Mouse (Mus musculus): ENCODE results near the gene Cemip.

Gene Cemip

DNA sequence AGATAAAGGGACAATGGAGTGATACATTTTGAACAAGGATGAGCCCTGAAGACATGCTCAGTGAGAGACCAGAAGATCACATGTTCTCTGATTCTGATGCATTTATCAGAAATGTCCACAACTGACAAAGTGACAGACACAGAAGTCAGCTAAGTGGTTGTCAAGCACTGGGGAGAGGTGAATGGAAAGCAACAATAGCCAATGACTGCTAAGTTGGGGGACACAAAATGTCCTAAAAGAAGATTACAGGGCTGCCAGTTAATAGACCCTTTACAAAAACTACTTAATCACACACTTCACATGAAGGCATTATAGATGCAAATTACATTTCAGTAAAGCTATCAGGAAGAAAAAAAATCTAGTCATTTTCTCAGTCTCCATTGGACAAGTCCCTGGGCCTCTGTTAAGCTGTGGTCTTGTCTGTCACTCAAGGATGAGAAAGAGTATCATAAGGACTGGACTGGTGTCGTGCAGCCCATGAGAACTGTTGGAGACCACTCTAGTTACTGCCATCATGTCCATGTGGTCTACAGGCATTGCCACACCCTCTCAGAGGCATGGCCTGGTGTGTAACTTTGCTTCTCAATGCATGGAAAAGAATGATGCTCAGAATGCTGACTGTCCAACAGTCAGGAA lies 59.2 kb downstream of the Cemip start:
- no peak for DNase-seq

DNA sequence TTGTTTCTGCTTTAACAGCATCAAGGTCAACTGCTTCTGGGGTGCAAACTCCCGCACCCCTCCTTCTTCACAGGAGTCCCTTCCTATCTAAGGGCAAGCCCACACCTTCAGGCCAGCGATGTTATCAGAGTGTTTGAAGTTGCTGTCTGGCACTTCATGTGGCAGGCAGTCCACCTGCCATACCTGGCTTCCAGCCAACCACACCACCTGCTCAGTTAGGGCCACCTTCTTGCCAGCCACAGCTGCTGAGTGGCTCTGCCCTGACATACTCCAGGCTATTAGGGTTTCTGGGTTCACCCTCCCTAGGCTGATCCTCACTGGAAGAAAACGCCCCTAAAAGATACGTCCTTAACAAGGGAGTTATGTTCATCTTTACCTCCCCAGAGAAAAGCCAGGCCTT lies 60.2 kb downstream of the Cemip start:
- no peak for DNase-seq

GRCm38 (mm10) chr7:84023466-84023865 lies 62.8 kb downstream of the Cemip start:
- DNase-seq = no peak

DNA sequence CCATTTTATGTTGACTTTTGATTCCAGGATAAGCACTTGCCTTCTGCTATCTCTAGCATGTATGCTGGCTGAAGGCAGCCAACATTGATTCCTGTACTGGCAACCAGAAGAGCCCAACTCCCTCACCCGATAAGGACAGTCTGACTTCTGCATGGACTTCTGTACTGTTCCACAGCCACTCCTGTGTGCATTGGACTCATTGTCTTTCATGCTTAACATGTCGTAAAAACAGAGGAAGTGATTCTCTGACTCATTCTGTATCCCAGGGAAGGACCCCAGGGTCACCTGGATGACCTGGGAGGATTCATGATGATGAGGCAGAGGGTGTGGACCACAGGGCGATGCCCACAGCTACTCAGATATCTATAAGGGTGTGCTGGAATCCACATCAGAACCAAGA lies 63.8 kb downstream of the Cemip start:
- no peak for DNase-seq

- DNase-seq = no peak
These were observed 66.9 kb downstream of the Cemip start for GRCm38 (mm10) chr7:84019381-84019780.

- DNase-seq = no peak
These were observed 67.7 kb downstream of the Cemip start for GRCm38 (mm10) chr7:84018291-84019266.

DNA sequence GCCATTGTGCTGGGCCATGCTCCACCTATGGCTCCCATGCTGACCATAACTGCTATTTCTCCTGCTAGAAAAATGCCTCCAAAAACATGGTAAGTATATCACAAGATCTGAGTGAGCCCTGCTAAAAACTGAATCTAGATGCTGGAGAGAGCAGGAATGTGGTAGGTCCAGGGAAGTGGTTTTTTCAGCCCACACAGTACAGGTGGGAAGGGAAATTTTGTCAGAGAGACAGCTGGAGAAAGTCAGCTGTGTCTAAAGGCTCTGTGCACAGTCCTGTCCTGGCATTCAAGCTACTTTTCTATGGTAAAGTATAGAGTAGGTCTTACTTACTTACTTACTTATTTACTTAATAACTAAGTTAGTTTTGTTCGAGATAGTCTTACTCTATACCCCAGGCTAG lies 71.3 kb downstream of the Cemip start:
- no peak for DNase-seq

DNA sequence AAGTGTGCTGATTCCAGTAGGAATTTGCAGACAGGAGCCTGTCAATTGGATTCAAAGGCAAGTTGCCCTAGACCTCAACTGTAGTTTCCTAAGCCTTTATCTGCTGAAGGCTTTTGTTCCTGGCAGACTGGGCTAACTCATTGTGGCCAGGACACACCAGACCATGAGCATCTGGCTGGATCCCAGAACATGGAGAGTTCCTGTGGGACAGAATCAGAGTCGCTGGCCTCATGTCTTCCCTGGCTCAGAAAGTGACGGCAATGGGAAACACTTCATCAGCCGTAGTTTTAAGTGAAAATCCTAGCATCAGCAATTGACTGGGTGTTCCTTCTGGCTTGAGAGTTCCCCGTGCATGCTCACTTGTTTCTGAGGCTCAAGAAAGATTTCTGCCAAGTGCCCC lies 72.6 kb downstream of the Cemip start:
- no peak for DNase-seq

GRCm38 (mm10) chr7:84004357-84004756 lies 81.9 kb downstream of the Cemip start:
- DNase-seq = no peak

DNA sequence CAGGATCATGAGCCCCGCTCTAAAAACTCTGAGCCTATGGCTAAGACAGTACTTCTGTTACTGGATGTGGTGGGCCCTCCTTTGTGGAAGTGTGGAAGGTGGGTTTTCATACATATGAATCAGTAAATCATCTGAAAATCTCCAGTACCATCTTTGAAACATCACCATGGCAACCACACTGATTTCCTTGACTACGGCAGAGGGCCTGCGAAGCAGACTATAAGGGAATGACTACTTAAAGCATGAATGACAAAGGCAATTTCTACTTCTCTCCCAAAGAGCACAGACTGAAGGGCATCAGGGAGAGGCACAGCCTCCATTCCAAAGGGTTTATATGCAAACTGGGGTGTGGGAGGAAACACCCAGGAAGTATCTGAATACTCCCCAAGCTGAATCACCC lies 84.8 kb downstream of the Cemip start:
- DNase-seq = no peak

DNA sequence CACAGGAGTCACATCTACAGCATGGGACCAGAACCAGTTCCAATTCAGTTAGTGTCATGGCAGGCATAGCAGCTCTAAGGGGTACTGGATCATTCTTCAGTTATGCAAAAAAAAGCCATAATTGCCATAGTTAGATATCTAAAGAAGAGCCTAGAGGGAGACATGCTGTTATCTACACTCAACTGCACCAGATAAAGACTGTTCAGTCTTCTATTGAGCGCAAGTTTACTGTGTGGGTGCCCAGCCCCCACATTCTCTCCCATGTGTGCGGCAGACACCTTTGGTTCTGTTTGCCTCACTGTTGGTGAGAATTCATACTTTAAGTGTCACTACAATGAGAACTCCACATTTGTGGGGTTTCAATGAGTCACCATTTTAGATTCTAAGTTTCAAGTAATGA lies 85.6 kb downstream of the Cemip start:
- DNase-seq = no peak

GRCm38 (mm10) chr7:83999647-84000046 lies 86.7 kb downstream of the Cemip start:
- DNase-seq = no peak

DNA sequence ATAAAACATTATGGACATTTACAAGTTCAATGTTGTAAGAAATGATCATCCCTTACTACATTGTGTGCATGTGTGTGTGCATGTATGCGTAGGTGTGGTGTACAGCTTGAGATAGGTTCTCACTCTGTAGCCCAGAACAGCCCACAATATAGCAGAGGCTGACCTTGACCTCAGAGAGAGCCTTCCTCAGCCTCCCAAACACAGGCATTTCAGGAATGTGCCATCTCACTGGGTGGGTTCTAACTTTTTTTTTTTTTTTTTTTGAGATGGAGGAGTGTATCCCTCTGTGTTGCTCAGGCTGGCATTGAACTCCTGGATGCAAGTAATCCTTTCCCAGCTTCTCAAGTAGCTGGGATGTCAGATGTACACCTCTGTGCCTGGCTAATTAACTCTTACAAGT lies 92.0 kb downstream of the Cemip start:
- DNase-seq = no peak

DNA sequence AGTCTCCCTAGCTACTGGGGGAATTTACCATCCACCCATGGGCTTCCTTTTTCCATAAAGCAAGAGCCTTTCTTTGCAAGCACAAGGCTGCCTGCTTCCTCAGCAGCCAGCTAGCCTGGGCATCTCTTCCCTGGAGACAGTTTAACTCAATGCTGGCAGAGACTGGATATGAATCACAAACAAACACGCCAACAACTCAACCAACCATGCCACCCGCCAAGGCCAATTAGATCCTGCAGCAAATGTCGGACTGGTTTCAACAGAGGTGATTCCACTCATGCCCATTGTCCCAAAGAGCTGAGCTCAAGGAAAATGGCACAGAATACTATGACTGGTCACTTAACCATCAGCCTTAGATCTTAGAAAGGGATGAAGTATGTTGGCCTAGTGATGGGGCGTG lies 97.0 kb downstream of the Cemip start:
- DNase-seq = no peak

- no peak for DNase-seq
These were observed 100.6 kb downstream of the Cemip start for GRCm38 (mm10) chr7:83985751-83986150.

DNA sequence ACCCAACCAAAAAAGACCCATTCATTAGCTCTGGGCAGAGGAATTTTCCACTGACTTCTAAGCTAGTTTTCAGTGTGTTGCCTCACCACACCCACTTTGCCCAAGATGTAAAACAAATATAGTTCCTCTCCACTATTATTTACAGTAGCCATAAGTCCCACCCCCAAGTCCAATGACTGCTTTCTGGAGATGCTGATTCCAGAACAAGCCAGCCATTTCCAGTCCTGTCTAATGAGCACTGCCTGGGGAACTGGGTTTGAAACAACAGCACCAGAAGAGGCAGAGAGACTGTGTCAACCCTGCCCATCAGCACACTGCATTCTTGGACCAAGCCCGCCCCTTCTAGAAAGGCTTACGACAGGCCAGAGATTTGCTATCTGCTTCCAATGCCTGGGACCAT lies 103.7 kb downstream of the Cemip start:
- no peak for DNase-seq

DNA sequence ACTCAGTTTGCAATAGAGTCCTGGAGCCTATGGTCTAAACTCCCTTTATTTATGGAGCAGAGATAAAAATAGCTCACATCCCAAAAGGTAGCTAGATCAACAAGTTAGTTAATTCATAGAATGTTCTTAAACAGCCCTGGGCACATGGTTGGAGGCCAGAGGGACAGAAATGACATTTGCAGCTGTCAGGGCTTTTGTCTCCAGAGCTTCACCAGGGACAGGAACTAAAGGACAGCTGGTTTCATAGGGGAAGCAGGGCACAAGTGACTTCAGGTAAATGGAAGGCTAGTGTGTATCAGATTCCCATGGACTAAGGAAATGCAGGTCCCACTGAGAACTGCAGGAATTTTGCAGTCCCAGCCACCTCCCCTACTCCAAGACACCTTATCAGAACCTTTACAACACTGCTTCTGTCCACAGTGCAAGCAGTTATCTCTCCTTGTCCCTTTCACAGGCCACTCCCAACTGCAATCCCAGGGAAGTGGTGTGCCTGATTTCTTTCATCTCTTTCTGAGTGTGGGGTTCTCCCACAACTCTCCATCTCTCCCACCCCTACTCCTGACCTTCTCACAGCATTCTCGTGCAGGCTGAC lies 107.3 kb downstream of the Cemip start:
- DNase-seq = no peak

DNA sequence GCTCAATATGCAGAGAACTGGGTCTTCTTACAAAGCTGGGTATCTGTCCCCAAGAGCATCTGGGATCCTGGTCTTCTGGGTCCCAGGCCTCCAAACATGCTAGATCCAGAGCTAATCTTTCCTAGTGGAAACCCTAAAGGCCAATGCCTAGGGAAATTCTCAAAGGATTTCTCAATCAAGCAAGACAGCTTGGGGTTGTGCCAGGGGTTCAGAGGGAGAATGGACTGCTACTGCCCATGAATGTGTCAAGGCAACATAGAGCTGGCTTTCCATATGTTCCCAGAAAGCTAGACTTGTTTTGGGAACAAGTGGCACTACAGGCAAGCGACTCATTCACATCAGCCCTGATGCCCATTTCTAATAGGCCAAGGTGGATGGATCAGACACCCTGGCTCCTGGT lies 107.9 kb downstream of the Cemip start:
- no peak for DNase-seq

DNA sequence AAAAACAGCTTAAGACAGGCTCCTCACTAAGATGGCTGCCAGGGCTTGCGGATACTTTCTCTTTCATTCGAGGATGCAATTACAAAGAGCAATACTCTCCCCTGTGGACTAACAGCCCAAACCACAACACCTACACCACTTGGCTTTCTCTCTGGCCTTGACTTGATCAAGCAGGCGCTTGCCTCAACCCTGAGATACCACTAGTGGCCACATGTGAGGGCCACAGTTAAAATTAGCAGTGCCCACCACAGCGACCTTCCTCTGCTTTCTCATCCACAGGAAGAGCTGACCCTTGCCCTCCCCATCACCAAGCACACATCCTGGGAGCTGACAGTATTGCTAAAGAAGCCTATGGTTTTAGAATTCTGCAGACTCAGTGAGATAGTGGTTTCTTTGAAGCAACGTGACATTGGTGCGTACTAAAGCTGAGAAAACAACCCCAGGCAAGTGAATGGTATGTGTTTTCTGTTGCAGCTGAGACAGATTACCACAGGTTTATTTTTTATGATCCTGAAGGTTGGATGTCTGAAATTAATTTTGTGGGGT lies 109.8 kb downstream of the Cemip start:
- no peak for DNase-seq

DNA sequence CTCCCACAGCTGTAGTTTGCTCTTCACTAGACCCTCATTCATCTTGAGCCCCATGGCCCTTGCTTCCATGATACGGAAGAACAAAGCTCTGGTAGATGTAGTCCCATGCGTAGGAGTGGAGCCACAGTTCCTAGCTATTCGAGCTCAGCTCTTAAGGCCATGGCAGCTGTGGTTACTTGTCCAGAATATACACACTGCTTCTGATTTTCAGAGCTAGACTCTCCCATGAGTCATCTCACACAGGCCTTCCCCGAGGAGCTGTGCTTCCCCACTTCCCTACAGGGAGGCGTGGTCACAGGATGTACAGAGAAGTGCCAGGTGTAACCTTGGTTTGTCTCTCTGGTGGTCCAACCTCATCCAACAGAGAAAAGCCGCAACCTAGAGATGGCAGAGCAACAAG lies 111.0 kb downstream of the Cemip start:
- no peak for DNase-seq

- no peak for DNase-seq
These were observed 113.8 kb downstream of the Cemip start for GRCm38 (mm10) chr7:83972485-83972884.

DNA sequence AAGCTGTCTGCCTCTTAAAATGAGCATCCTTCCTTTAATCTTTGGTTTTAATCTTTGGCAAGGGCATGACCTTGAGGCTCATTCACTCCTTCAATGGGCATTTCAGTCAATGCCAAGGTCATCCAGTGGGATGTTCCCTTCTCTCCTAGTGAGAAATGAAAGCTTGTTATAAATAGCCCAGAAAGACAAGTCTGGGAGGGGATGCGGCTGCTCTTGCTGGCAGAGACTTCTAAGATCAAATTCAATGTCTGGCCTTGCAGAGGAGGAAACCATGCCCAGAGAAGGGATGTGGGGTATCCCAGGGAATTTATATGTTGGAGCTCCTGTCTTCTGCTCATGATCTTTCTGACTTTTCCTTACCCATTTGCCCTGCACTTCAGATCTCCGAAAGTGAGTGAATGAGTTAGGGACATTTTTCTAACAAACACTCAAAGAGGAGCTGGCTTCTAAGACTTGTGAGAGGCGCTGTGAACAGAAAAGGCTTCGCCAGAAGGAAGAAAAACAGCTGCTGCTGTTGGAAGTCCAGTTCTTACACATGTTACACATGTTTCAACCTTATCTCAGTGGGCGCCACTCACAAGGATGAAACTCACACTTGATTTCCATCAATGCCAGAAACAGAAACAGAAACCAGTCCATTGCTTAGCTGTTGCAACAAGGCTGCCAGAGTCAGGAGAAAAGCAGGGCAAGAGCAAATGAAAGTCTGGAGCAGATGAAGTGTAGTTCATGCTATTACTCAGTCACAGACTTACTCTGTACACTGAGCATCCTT lies 120.1 kb downstream of the Cemip start:
- no peak for DNase-seq

- no peak for DNase-seq
These were observed 121.1 kb downstream of the Cemip start for GRCm38 (mm10) chr7:83965181-83965580.

All from thymus, postnatal 36 days (tissue).